Mouse (Mus musculus) liver, embryonic 13.5 days (tissue): ENCODE measurements around the gene Mroh3. TPM values are rescaled to one million over a fixed set of nuclear protein-coding genes. Genes with fewer than 3 reads are reported as not detected.

Experiments used
- ATAC-seq: fragments of 200-750 bp; cut with Nextera tagmentation; 2 replicates; pipeline ENCODE4 v1.8.0; 2017; ENCODE audit warnings: low read depth, mild to moderate bottlenecking, moderate number of reproducible peaks, moderate library complexity
- DNase-seq: peaks from one replicate; pipeline ENCODE4 v3.0.0; 2022
- H3K27ac ChIP-seq: fragments of 300-500 bp; sonication (generic); 2 replicates; pipeline ENCODE4 v1.5.1; 2015; ENCODE audit warnings: moderate library complexity, mild to moderate bottlenecking, inconsistent platforms
- H3K27me3 ChIP-seq: fragments of 300-500 bp; sonication (generic); 2 replicates; pipeline ENCODE4 v1.6.1; 2015; ENCODE audit warnings: mild to moderate bottlenecking, inconsistent platforms
- H3K36me3 ChIP-seq: fragments of 300-500 bp; sonication (generic); 2 replicates; pipeline ENCODE4 v1.6.1; 2015; ENCODE audit warnings: mild to moderate bottlenecking, inconsistent platforms
- H3K4me1 ChIP-seq: fragments of 300-500 bp; sonication (generic); replicated peaks from 2 replicates; pipeline ENCODE4 v1.6.1; 2015; ENCODE audit warnings: inconsistent platforms
- H3K4me2 ChIP-seq: fragments of 300-500 bp; sonication (generic); 2 replicates; pipeline ENCODE4 v1.6.1; 2015; ENCODE audit warnings: inconsistent platforms, mild to moderate bottlenecking, moderate library complexity
- H3K4me3 ChIP-seq: fragments of 300-500 bp; sonication (generic); replicated peaks from 2 replicates; pipeline ENCODE4 v1.5.1; 2015; ENCODE audit warnings: mild to moderate bottlenecking, inconsistent platforms
- H3K9ac ChIP-seq: fragments of 300-500 bp; sonication (generic); 2 replicates; pipeline ENCODE4 v1.6.1; 2015; ENCODE audit warnings: mild to moderate bottlenecking, inconsistent platforms
- H3K9me3 ChIP-seq: fragments of 300-500 bp; sonication (generic); replicated peaks from 2 replicates; pipeline ENCODE4 v1.6.1; 2016; ENCODE audit warnings: inconsistent platforms
- WGBS: fragments of 180-500 bp; shearing (Covaris S2); methylation state at CpG from one replicate; pipeline ENCODE4 v1.1.7; 2015; ENCODE audit not compliant: insufficient replicate concordance; 5-methylcytosine and 5-hydroxymethylcytosine counted together
- polyA plus RNA-seq: library from polyadenylated mRNA; unstranded; fragments of >200 nt; fragmentation: Nextera tagmentation; extraction: Ambion mirVana; gene quantifications from 2 replicates; pipeline ENCODE4 v1.2.1, GENCODE M21; 2015

Mroh3 gene
- polyA plus RNA-seq, 1 experiment from 2014 or later = not detected

DNA sequence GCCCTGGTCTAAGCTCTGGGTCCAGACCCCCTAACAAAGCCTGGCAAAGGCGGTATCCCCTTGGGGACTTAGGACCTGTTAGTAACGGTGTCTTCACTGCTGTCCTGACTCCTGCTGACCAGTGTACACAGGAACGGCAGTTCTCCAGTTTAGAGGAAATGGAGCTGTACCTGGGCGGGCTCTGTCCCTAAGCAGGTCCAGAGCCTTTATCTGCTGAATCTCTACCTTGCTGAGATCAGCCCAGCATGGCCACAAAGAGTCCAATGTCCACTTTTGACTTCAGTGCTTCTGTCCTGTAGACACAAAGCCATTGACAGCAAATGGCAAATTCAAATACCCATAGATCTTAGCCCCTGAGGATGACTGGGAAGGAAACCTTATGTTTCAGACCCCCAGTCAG is 55.7 kb downstream of the Mroh3 start:
- Histone ChIP-seq H3K4me2 (no peak overlapping the region), H3K27ac (no peak overlapping the region), H3K4me1 (no peaks in the 10 kb centered on the region; the same call in 1 of the 2 replicates), H3K9me3 (no peaks in the 10 kb centered on the region), H3K9ac (no peak overlapping the region), H3K36me3 (peaks cover 33% of the 10 kb centered on the region), H3K4me3 (no peak overlapping the region), H3K27me3 (no peaks in the 10 kb centered on the region)
- WGBS = 82% methylated on average over 4 of the region's 4 CpGs
- ATAC-seq (no peak), DNase-seq (no peak)

DNA sequence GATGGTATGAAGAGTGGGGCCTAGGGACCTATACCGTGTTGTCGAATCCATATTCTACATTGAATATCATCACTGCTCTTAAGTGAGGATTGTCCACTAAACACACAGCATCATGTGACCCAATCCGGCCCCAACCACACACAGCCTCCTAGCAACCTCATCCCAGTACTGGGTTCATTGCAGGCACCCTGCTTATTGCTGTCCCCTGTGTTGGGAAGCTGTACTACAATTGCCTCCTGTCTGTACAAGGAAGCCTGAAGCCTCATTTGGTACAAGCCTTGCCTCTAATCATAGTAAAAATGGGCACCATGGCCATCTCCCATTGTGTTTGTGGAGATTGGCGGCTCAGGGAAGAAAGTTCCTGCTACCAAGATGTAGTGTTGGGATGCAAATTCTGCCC is 56.3 kb downstream of the Mroh3 start:
- H3K9me3 ChIP-seq = no peaks in the 10 kb centered on the region
- H3K9ac ChIP-seq = no peak overlapping the region
- ATAC-seq = no peak
- no peak overlapping the region for H3K27ac ChIP-seq
- H3K27me3 ChIP-seq = no peaks in the 10 kb centered on the region
- H3K4me3 ChIP-seq = no peak overlapping the region
- DNase-seq = no peak
- H3K36me3 ChIP-seq = peaks cover 36% of the 10 kb centered on the region
- H3K4me1 ChIP-seq = no peaks in the 10 kb centered on the region; the same call in 1 of the 2 replicates
- no peak overlapping the region for H3K4me2 ChIP-seq
- 79% methylated on average over 4 of the region's 4 CpGs for WGBS

DNA sequence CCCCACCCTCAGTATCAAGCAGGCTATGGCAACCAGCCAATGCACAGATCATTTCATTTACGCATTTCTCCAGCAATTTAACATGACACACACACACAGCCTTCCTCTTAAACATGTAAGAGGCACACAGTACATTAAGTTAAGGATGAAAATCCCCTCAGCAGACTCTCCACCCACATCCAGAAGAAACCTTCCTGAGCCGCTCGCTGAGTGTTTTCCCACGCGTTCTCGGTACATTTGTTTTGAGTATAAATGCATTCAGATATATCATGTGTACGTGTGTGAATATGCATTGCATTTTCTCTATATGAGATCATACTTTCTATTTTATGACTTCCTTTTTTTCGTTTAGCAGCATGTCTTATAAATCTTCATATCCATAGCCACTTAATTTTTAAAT is 61.3 kb downstream of the Mroh3 start:
- H3K9me3 ChIP-seq = no peaks in the 10 kb centered on the region
- no peaks in the 10 kb centered on the region for H3K27me3 ChIP-seq
- peaks cover 12% of the 10 kb centered on the region for H3K4me1 ChIP-seq
- H3K9ac ChIP-seq = no peak overlapping the region
- WGBS = 80% methylated on average over 8 of the region's 8 CpGs
- peaks cover 43% of the 10 kb centered on the region for H3K36me3 ChIP-seq
- H3K4me2 ChIP-seq = no peak overlapping the region
- DNase-seq (no peak), ATAC-seq (no peak)
- no peak overlapping the region for H3K4me3 ChIP-seq
- no peak overlapping the region for H3K27ac ChIP-seq

DNA sequence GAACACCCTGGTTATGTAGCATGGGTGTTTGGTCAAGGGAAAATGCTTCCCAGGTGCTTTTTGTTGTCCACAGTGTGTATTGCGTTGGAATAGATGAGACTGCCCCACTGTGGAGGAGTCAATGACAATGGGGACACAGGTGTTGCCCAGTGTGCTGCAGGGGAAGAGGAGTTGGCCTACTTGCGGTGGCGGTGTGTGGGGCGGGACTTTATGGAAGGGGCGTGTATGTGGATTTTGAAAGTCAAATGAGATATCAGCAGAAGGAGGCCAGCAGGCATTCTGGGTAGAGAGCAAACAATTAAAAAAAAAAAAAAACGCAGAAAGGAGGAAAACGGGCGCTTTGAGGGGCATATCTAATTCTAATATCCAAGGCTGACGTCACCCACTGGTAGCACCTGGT is 62.9 kb downstream of the Mroh3 start:
- DNase-seq = no peak
- Histone ChIP-seq H3K36me3 (peaks cover 40% of the 10 kb centered on the region), H3K9ac (no peak overlapping the region), H3K27ac (no peak overlapping the region), H3K4me2 (no peak overlapping the region), H3K27me3 (no peaks in the 10 kb centered on the region), H3K4me1 (peaks cover 21% of the 10 kb centered on the region), H3K9me3 (no peaks in the 10 kb centered on the region), H3K4me3 (no peak overlapping the region)
- 83% methylated on average over 9 of the region's 9 CpGs for WGBS
- ATAC-seq = no peak

DNA sequence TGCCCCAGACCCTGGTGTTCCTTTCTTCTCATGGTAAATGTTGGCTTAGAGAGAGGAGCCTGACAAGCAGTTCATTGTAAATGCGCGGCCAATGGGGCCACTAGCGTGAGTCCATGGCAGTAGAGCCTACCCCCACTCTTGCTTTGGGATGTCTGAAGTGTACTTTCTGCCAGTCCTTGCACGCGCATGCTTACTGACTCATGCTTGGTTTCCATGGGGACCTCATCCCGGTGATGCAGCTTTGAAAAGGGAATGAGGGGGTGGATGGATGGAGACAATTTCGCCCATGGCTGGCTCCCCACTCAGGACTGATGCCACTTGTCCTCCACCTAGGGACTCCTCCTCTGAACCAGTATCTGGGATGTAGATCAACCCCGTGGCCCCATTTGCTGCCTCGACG is 69.1 kb downstream of the Mroh3 start:
- no peak overlapping the region for H3K4me3 ChIP-seq
- WGBS = 82% methylated on average over 10 of the region's 10 CpGs
- no peak for DNase-seq
- no peak overlapping the region for H3K9ac ChIP-seq
- H3K9me3 ChIP-seq = no peaks in the 10 kb centered on the region
- H3K4me2 ChIP-seq = no peak overlapping the region
- peaks cover 14% of the 10 kb centered on the region; the same call in 1 of the 2 replicates for H3K36me3 ChIP-seq
- H3K4me1 ChIP-seq = peaks cover 70% of the 10 kb centered on the region
- no peak overlapping the region for H3K27ac ChIP-seq
- H3K27me3 ChIP-seq = no peaks in the 10 kb centered on the region
- no peak for ATAC-seq

DNA sequence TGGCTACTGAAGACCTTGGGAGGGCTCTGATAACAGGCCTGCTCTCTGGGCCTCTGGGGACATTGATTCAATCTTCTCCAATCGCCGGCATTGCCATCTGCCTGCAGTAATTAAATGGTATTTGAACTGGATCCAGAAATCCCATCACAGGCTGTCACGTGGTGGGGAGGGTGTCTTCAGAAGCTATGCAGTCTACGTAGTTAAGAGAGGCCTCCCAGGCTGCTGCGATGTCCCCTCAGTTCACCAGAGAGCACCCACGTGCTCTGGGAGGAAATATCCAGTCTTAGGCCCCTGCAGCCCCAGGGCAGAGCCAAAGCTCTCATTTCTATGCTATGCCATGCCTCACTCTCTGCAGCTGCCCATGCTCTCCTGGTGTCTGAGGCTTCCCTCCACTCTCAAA is 70.3 kb downstream of the Mroh3 start:
- no peak for DNase-seq
- Histone ChIP-seq H3K9ac (no peak overlapping the region), H3K27ac (peak overlapping the region; percentile 25; the same call in 1 of the 2 replicates), H3K4me1 (peaks cover 79% of the 10 kb centered on the region), H3K9me3 (no peaks in the 10 kb centered on the region), H3K4me3 (no peak overlapping the region), H3K4me2 (no peak overlapping the region), H3K36me3 (0 out of 2 replicates have a peak, but pooled peaks cover 4% of the 10 kb centered on the region), H3K27me3 (no peaks in the 10 kb centered on the region)
- WGBS = 51% methylated on average over 6 of the region's 6 CpGs
- ATAC-seq = no peak

DNA sequence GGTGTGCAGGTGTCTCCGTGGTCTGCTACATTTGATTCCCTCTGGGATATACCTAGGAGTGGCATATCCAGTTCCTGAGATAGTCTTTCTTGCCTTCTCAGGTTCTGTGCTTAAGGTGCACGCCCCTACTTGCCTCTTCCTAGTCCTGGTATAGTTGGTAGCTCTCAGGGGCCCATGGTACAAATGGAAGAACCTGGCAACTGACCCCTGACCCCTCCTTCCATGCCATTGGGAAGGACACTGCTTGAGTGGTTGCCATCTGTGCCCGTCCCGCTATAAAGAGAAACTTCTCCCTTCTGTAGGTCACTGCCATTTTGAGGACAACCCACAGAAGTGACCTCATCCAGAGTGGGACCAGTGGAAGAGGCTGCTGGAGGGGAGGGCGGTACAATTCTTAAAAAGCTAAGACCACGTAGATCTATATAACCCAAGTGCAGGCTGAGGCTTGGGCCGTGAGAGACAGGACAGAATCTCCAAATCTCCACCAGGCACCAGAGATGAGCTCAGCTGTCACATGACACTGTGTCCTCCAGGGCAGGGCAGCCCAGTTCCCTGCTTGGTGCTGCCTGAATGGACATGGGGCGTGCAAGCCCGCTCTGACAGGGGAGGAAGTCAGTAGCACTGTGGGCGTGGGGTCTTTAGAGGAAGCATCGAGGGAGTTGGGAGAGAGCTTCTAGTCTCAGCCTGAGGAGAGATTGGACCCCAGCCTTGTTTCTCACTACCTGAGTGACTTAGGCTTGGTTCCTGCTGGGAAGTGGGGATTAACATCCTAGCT is 71.3 kb downstream of the Mroh3 start:
- H3K4me2 ChIP-seq = peak overlapping the region; percentile 77
- no peaks in the 10 kb centered on the region for H3K9me3 ChIP-seq
- no peak for DNase-seq
- no peak for ATAC-seq
- 62% methylated on average over 11 of the region's 11 CpGs for WGBS
- H3K4me1 ChIP-seq = peaks cover 80% of the 10 kb centered on the region
- H3K9ac ChIP-seq = no peak overlapping the region
- no peak overlapping the region for H3K4me3 ChIP-seq
- H3K27me3 ChIP-seq = no peaks in the 10 kb centered on the region
- 0 out of 2 replicates have a peak, but pooled peaks cover 4% of the 10 kb centered on the region for H3K36me3 ChIP-seq
- 0 out of 2 replicates have a peak overlapping the region, but pooled peaks have one; percentile 23 for H3K27ac ChIP-seq

DNA sequence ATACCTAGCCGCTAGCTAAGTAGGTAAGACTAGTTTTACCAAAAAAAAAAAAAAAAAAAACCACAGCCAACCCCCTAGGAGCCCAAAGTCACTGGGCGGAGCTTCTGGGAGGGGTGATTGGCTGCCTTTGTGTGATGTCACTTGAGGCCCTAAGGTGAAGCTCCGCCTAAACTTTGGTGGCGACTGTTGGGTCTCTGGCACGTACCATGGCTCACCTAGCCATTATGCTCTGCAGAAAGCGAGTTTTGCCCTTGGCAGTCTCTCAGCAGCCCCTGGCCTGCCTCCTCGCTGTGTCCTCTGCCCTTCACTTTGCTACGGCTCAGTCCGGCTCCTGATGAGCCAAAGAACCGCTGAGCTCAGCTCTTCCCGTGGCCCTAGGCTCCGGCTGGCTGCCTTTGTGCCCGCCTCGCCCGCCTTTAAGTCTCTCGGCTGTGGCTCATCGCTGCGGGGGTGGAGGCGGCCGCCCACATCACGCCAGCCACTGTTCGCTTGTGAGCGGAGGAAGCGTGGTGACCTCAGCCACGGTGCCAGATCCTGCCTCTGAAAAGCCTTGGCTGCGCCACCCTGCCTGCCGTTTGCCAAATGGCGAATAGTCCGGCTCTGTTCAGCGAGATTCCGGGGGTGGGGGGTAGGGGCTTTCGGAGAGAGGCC is 72.5 kb downstream of the Mroh3 start:
- Histone ChIP-seq H3K9me3 (no peaks in the 10 kb centered on the region), H3K4me2 (peak overlapping the region; percentile 77), H3K9ac (peak overlapping the region; percentile 81), H3K36me3 (no peaks in the 10 kb centered on the region), H3K4me3 (peak overlapping the region; percentile 69), H3K27me3 (no peaks in the 10 kb centered on the region), H3K27ac (peak overlapping the region; percentile 90), H3K4me1 (peaks cover 83% of the 10 kb centered on the region)
- ATAC-seq (peak; percentile 89), DNase-seq (peak; percentile 80)
- WGBS = under 1% methylated on average over 32 of the region's 32 CpGs

DNA sequence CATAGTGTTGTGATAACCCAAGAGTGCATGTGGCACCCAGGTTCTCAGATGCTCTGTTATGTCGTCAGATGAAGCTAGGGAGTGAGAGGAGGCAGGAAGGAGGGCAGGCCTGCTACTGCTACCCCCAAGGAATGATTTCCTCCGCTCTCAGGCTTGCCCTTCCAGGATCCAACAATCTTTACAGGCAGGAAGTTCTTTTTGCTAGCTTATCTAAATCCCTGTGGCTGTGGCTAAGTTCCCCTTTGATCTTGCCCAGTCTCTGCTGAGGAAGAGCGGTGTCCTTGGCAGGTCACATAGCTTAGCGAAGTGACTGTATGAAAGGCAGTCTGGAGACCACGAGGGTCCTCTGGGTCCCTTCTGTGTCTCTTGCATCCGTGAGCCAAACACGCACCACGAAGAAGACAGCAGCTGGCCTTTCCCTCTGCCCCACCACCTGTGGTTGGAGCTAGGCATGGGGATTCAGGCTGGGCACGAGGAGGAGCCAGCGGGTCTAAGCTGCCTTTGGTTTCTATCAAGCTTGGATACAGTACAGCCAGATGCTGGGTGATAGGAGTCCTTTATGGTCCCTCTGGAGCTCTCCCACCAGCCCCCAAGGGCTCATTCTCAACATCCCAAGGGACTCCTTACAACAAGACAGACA is 74.3 kb downstream of the Mroh3 start:
- DNase-seq = no peak
- ATAC-seq = no peak
- Histone ChIP-seq H3K4me3 (no peak overlapping the region), H3K27ac (peak overlapping the region; percentile 69), H3K4me1 (peaks cover 99% of the 10 kb centered on the region), H3K27me3 (no peaks in the 10 kb centered on the region), H3K9me3 (no peaks in the 10 kb centered on the region), H3K9ac (peak overlapping the region; percentile 7; the same call in 1 of the 2 replicates), H3K36me3 (no peaks in the 10 kb centered on the region), H3K4me2 (0 out of 2 replicates have a peak overlapping the region, but pooled peaks have one; percentile 77)
- 38% methylated on average over 10 of the region's 10 CpGs for WGBS

DNA sequence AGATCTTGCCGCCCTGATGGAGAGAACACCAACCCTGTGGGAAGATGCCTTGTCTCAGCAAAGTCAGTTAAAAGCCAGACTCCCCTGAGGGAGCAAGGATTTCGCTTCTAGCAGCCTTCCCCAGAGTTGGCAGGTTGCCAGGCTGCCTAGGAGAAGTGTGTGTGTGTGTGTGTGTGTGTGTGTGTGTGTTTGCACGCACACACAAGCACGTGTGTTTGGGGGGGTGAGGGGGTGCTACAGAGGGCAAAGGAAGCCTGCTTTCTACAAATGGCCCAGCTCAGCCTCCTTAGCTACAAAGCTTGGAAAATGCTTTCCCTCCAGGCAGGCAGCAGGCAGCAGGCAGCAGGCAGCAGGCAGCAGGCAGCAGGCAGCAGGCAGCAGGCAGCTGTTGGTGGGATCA is 75.1 kb downstream of the Mroh3 start:
- no peak overlapping the region for H3K4me2 ChIP-seq
- WGBS = 24% methylated on average over 4 of the region's 4 CpGs
- no peak for DNase-seq
- H3K4me1 ChIP-seq = peaks cover 99% of the 10 kb centered on the region
- no peaks in the 10 kb centered on the region for H3K9me3 ChIP-seq
- H3K36me3 ChIP-seq = no peaks in the 10 kb centered on the region
- H3K9ac ChIP-seq = 0 out of 2 replicates have a peak overlapping the region, but pooled peaks have one; percentile 7
- ATAC-seq = no peak
- H3K27ac ChIP-seq = peak overlapping the region; percentile 69; the same call in 1 of the 2 replicates
- no peak overlapping the region for H3K4me3 ChIP-seq
- no peaks in the 10 kb centered on the region for H3K27me3 ChIP-seq

DNA sequence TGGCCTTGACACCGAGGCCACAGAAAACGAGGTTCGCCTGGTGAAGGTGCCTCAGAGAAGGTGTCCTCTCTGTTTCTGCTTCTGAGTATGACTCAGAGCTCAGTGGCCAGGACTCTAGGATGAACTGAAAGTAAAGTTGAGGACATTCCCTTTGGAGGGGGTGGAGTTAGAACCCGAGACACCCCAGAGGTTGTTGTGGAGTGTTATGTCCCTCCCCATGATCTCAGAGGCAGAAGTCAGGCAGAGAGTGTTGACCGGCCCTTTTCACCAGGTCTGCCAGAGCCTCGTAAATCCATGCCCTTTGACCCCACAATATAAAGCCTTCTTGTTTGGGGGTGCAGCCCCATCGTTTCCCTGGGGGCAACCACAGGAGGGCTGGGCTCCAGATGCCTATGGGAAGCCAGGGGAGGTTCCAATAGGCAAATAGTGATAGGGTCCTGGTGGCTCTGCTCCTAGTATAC is 75.5 kb downstream of the Mroh3 start:
- H3K36me3 ChIP-seq = no peaks in the 10 kb centered on the region
- no peak overlapping the region for H3K4me2 ChIP-seq
- no peak overlapping the region for H3K4me3 ChIP-seq
- ATAC-seq (no peak), DNase-seq (no peak)
- H3K27me3 ChIP-seq = no peaks in the 10 kb centered on the region
- peaks cover 99% of the 10 kb centered on the region for H3K4me1 ChIP-seq
- H3K9me3 ChIP-seq = no peaks in the 10 kb centered on the region
- no peak overlapping the region for H3K9ac ChIP-seq
- 56% methylated on average over 7 of the region's 7 CpGs for WGBS
- peak overlapping the region; percentile 69 for H3K27ac ChIP-seq
